Mouse (Mus musculus): Measurements from ENCODE around the gene Zdhhc18. TPM values are rescaled to one million over a fixed set of nuclear protein-coding genes. Genes with fewer than 3 reads are reported as not detected.

The Zdhhc18 gene
- total and polyA plus RNA-seq, 3 experiments, result 6.7 to 15.6 TPM; not detected in 1

GRCm38 (mm10) chr4:133627039-133627438 lies 22.9 kb downstream of the Zdhhc18 start:
- Histone ChIP-seq H3K4me1 (ENCODE audit: control insufficient read depth in 1 of 2, insufficient read depth in 2 of 2, low read length in 2 of 2) (0 out of 4 replicates have a peak, but pooled peaks cover 0 to 1% of the 10 kb centered on the region in 2 experiments), H3K27me3 (ENCODE audit: control insufficient read depth in 1 of 2, insufficient read depth in 2 of 2, low read length in 2 of 2) (no peaks in the 10 kb centered on the region), H3K4me3 (ENCODE audit: control insufficient read depth in 1 of 2, insufficient read depth in 1 of 2, low read depth in 2 of 2, low read length in 2 of 2) (no peak overlapping the region), H3K79me2 (ENCODE audit: control insufficient read depth, insufficient read depth, low read length, poor library complexity) (no peaks in the 10 kb centered on the region; the same call in 1 of the 2 replicates), H3K9ac (ENCODE audit: control insufficient read depth, low read depth, low read length, poor library complexity, severe bottlenecking) (no peak overlapping the region), H3K9me3 (replicated peaks; ENCODE audit: insufficient read depth, low read length) (no peaks in the 10 kb centered on the region), H3K27ac (ENCODE audit: control insufficient read depth, low read depth, low read length) (no peak overlapping the region), H3K36me3 (ENCODE audit: control insufficient read depth in 1 of 2, insufficient read depth in 2 of 2, low read length in 2 of 2) (no peaks in the 10 kb centered on the region; a peak in 1 of 4 replicates)
- DNase-seq (ENCODE audit: low read depth, low spot score), result no peak
- TF ChIP-seq E2F4 (IDR thresholded peaks at IDR 0.05; ENCODE audit: borderline replicate concordance, low read depth, low read length), result no peak
- TF ChIP-seq MAFK (IDR thresholded peaks at IDR 0.05; ENCODE audit: borderline replicate concordance, low read depth, low read length), result no peak
- TF ChIP-seq MYC (IDR thresholded peaks at IDR 0.05; ENCODE audit: low read depth, low read length), result no peak
- no peak for TF ChIP-seq RCOR1 (IDR thresholded peaks at IDR 0.05; ENCODE audit: low read depth, low read length)

- no peak overlapping the region for H3K4me3 ChIP-seq (ENCODE audit: control insufficient read depth in 1 of 2, insufficient read depth in 1 of 2, low read depth in 2 of 2, low read length in 2 of 2)
- no peaks in the 10 kb centered on the region for H3K4me1 ChIP-seq (ENCODE audit: control insufficient read depth in 1 of 2, insufficient read depth in 2 of 2, low read length in 2 of 2)
- H3K27me3 ChIP-seq (ENCODE audit: control insufficient read depth in 1 of 2, insufficient read depth in 2 of 2, low read length in 2 of 2), result no peaks in the 10 kb centered on the region
- H3K27ac ChIP-seq (ENCODE audit: control insufficient read depth, low read depth, low read length), result no peak overlapping the region
- TF ChIP-seq GATA1 (IDR thresholded peaks at IDR 0.05; ENCODE audit: low read depth, low read length) (no peak), USF2 (IDR thresholded peaks at IDR 0.05; ENCODE audit: borderline replicate concordance in 1 of 2, insufficient read depth in 1 of 2, low read depth in 1 of 2, low read length in 2 of 2) (no peak), EP300 (IDR thresholded peaks at IDR 0.05; ENCODE audit: low read depth in 1 of 2, low read length in 2 of 2) (no peak), NRF1 (IDR thresholded peaks at IDR 0.05; ENCODE audit: insufficient read depth, low read depth, low read length, poor library complexity, severe bottlenecking) (no peak), POLR2AphosphoS2 (IDR thresholded peaks at IDR 0.05; ENCODE audit: low read length) (no peak), TAL1 (IDR thresholded peaks at IDR 0.05; ENCODE audit: low read length) (no peak), MAZ (IDR thresholded peaks at IDR 0.05; ENCODE audit: low read depth, low read length) (no peak), MYB (IDR thresholded peaks at IDR 0.05; ENCODE audit: low read depth, low read length) (no peak), ETS1 (IDR thresholded peaks at IDR 0.05; ENCODE audit: low read depth, low read length) (no peak), ZNF384 (IDR thresholded peaks at IDR 0.05; ENCODE audit: low read depth, low read length) (no peak), POLR2A (IDR thresholded peaks at IDR 0.05; ENCODE audit: control insufficient read depth in 1 of 2, insufficient read depth in 1 of 2, low read depth in 1 of 2, low read length in 2 of 2, poor library complexity in 1 of 2) (no peak)
- H3K36me3 ChIP-seq (ENCODE audit: control insufficient read depth in 1 of 2, insufficient read depth in 2 of 2, low read length in 2 of 2), result no peaks in the 10 kb centered on the region; a peak in 1 of 4 replicates
- H3K79me2 ChIP-seq (ENCODE audit: control insufficient read depth, insufficient read depth, low read length, poor library complexity), result no peaks in the 10 kb centered on the region; the same call in 1 of the 2 replicates
- DNase-seq (ENCODE audit: low read depth, low spot score), result no peak
- H3K9ac ChIP-seq (ENCODE audit: control insufficient read depth, low read depth, low read length, poor library complexity, severe bottlenecking), result no peak overlapping the region
- no peaks in the 10 kb centered on the region for H3K9me3 ChIP-seq (replicated peaks; ENCODE audit: insufficient read depth, low read length)
These were observed 23.3 kb downstream of the Zdhhc18 start for GRCm38 (mm10) chr4:133626621-133627020.

GRCm38 (mm10) chr4:133626221-133626620 lies 23.7 kb downstream of the Zdhhc18 start:
- no peak overlapping the region for H3K4me3 ChIP-seq (ENCODE audit: control insufficient read depth in 1 of 2, insufficient read depth in 1 of 2, low read depth in 2 of 2, low read length in 2 of 2)
- H3K36me3 ChIP-seq (ENCODE audit: control insufficient read depth in 1 of 2, insufficient read depth in 2 of 2, low read length in 2 of 2), result no peaks in the 10 kb centered on the region; a peak in 1 of 4 replicates
- DNase-seq (ENCODE audit: low read depth, low spot score), result no peak
- no peaks in the 10 kb centered on the region for H3K27me3 ChIP-seq (ENCODE audit: control insufficient read depth in 1 of 2, insufficient read depth in 2 of 2, low read length in 2 of 2)
- TF ChIP-seq MXI1 (IDR thresholded peaks at IDR 0.05; ENCODE audit: low read depth, low read length) (no peak), JUND (IDR thresholded peaks at IDR 0.05; ENCODE audit: low read depth, low read length) (no peak), NRF1 (IDR thresholded peaks at IDR 0.05; ENCODE audit: insufficient read depth, low read depth, low read length, poor library complexity, severe bottlenecking) (no peak), RCOR1 (IDR thresholded peaks at IDR 0.05; ENCODE audit: low read depth, low read length) (no peak), TCF12 (IDR thresholded peaks at IDR 0.05; ENCODE audit: low read depth, low read length) (no peak), RAD21 (IDR thresholded peaks at IDR 0.05; ENCODE audit: low read depth, low read length) (no peak), TBP (IDR thresholded peaks at IDR 0.05; ENCODE audit: low read depth, low read length) (no peak), E2F4 (IDR thresholded peaks at IDR 0.05; ENCODE audit: borderline replicate concordance, low read depth, low read length) (no peak), USF2 (IDR thresholded peaks at IDR 0.05; ENCODE audit: borderline replicate concordance in 1 of 2, insufficient read depth in 1 of 2, low read depth in 1 of 2, low read length in 2 of 2) (no peak), SMC3 (IDR thresholded peaks at IDR 0.05; ENCODE audit: low read depth, low read length) (no peak), ZC3H11A (IDR thresholded peaks at IDR 0.05; ENCODE audit: low read depth, low read length) (no peak), BHLHE40 (IDR thresholded peaks at IDR 0.05; ENCODE audit: borderline replicate concordance, low read depth, low read length) (no peak), MAFK (IDR thresholded peaks at IDR 0.05; ENCODE audit: borderline replicate concordance, low read depth, low read length) (no peak), CHD2 (IDR thresholded peaks at IDR 0.05; ENCODE audit: low read length) (no peak), HCFC1 (IDR thresholded peaks at IDR 0.05; ENCODE audit: low read depth, low read length) (no peak), MYB (IDR thresholded peaks at IDR 0.05; ENCODE audit: low read depth, low read length) (no peak)
- H3K4me1 ChIP-seq (ENCODE audit: control insufficient read depth in 1 of 2, insufficient read depth in 2 of 2, low read length in 2 of 2), result no peaks in the 10 kb centered on the region
- no peaks in the 10 kb centered on the region for H3K9me3 ChIP-seq (replicated peaks; ENCODE audit: insufficient read depth, low read length)
- no peaks in the 10 kb centered on the region for H3K79me2 ChIP-seq (ENCODE audit: control insufficient read depth, insufficient read depth, low read length, poor library complexity)
- no peak overlapping the region for H3K9ac ChIP-seq (ENCODE audit: control insufficient read depth, low read depth, low read length, poor library complexity, severe bottlenecking)
- no peak overlapping the region; the same call in 1 of the 2 replicates for H3K27ac ChIP-seq (ENCODE audit: control insufficient read depth, low read depth, low read length)
